8 mouse cellular contexts compared by ENCODE assay signal in genomic region chr7:117380036-117380417, GRCm38 (mm10). TPM values are rescaled to one million over a fixed set of nuclear protein-coding genes. Genes with fewer than 3 reads are reported as not detected.
DNase-seq lines count a peak whose midpoint lies in the region; ATAC-seq and TF ChIP-seq lines count a peak whose summit lies in the region.

No protein-coding gene starts in this region.

- TF ChIP-seq CTCF in bone marrow macrophage, adult 2 months (IDR thresholded peaks at IDR 0.05; ENCODE audit: low read depth, low read length) = no peak
- no peak for TF ChIP-seq CTCF in liver, postnatal 0 days (IDR thresholded peaks at IDR 0.05; ENCODE audit: low read depth)

- DNase-seq in kidney, postnatal 14 days = no peak
- DNase-seq in liver, postnatal 0 days = no peak
- no peak for DNase-seq in urinary bladder, postnatal 4 days (ENCODE audit: low spot score in 2 of 2)
- no peak for DNase-seq in layer of hippocampus, postnatal 14 days (ENCODE audit: low spot score in 2 of 2)
- no peak for DNase-seq in spleen, postnatal 36 days (ENCODE audit: low spot score in 2 of 2)

- no peaks in the 10 kb centered on the region for H3K9me3 ChIP-seq in kidney, embryonic 16.5 days (ENCODE audit: low read length)
- no peaks in the 10 kb centered on the region for H3K9me3 ChIP-seq in heart, embryonic 14.5 days (ENCODE audit: control insufficient read depth, low read length)
- no peaks in the 10 kb centered on the region for H3K9me3 ChIP-seq in liver, postnatal 0 days (ENCODE audit: low read length)

- TF ChIP-seq POLR2A in bone marrow macrophage, adult 2 months (IDR thresholded peaks at IDR 0.05; ENCODE audit: borderline replicate concordance, low read depth, low read length) = no peak

- no peak for ATAC-seq in kidney, embryonic 16.5 days (ENCODE audit: low FRiP score, low TSS enrichment)
- no peak for ATAC-seq in heart, embryonic 14.5 days (ENCODE audit: insufficient number of reproducible peaks, insufficient read depth, low FRiP score, low read depth)
- ATAC-seq in liver, postnatal 0 days = no peak

- no peak for TF ChIP-seq EP300 in liver, postnatal 0 days (IDR thresholded peaks at IDR 0.05; ENCODE audit: low read depth)

- no peak overlapping the region; the same call in 1 of the 2 replicates for H3K27ac ChIP-seq in kidney, embryonic 16.5 days (ENCODE audit: low read length)
- no peak overlapping the region for H3K27ac ChIP-seq in bone marrow macrophage, adult 2 months (ENCODE audit: insufficient read depth, low read depth, low read length)
- H3K27ac ChIP-seq in heart, embryonic 14.5 days (replicated peaks in 1 of 2; ENCODE audit: control insufficient read depth in 1 of 2, insufficient read depth in 1 of 2, low read depth in 2 of 2, low read length in 2 of 2) = no peak overlapping the region
- no peak overlapping the region for H3K27ac ChIP-seq in liver, postnatal 0 days (ENCODE audit: low read depth)

- peak overlapping the region; percentile 87 for H3K9ac ChIP-seq in kidney, embryonic 16.5 days (replicated peaks; ENCODE audit: low read length)
- peak overlapping the region; percentile 85 for H3K9ac ChIP-seq in heart, embryonic 14.5 days (ENCODE audit: low read length)
- no peak overlapping the region; the same call in 1 of the 2 replicates for H3K9ac ChIP-seq in liver, postnatal 0 days (replicated peaks)

- peak overlapping the region; percentile 83 for H3K4me3 ChIP-seq in kidney, embryonic 16.5 days (ENCODE audit: low read length)
- peak overlapping the region; percentile 77 for H3K4me3 ChIP-seq in bone marrow macrophage, adult 2 months (ENCODE audit: insufficient read depth, low read length)
- peak overlapping the region; percentile 65 to 75 for H3K4me3 ChIP-seq in heart, embryonic 14.5 days (ENCODE audit: control insufficient read depth in 1 of 2, insufficient read depth in 1 of 2, low read depth in 1 of 2, low read length in 2 of 2)
- H3K4me3 ChIP-seq in liver, postnatal 0 days (ENCODE audit: low read depth, low read length) = peak overlapping the region; percentile 63

- no peaks in the 10 kb centered on the region; the same call in 1 of the 2 replicates for H3K27me3 ChIP-seq in kidney, embryonic 16.5 days (ENCODE audit: insufficient read depth, low read length)
- H3K27me3 ChIP-seq in heart, embryonic 14.5 days (ENCODE audit: control insufficient read depth, insufficient read depth, low read length) = 0 out of 2 replicates have a peak, but pooled peaks cover 6% of the 10 kb centered on the region
- peaks cover 34% of the 10 kb centered on the region for H3K27me3 ChIP-seq in liver, postnatal 0 days (ENCODE audit: insufficient read depth, low read length)

- H3K36me3 ChIP-seq in kidney, embryonic 16.5 days (ENCODE audit: insufficient read depth, low read length) = no peaks in the 10 kb centered on the region
- no peaks in the 10 kb centered on the region for H3K36me3 ChIP-seq in heart, embryonic 14.5 days (ENCODE audit: control insufficient read depth, insufficient read depth, low read length)
- H3K36me3 ChIP-seq in liver, postnatal 0 days (replicated peaks; ENCODE audit: insufficient read depth, low read length) = no peaks in the 10 kb centered on the region

- H3K4me1 ChIP-seq in kidney, embryonic 16.5 days (ENCODE audit: insufficient read depth, low read length) = peaks cover 41% of the 10 kb centered on the region
- peaks cover 11% of the 10 kb centered on the region for H3K4me1 ChIP-seq in bone marrow macrophage, adult 2 months (ENCODE audit: control insufficient read depth, insufficient read depth, low read length)
- peaks cover 14 to 15% of the 10 kb centered on the region in 2 experiments for H3K4me1 ChIP-seq in heart, embryonic 14.5 days (ENCODE audit: control insufficient read depth in 2 of 2, insufficient read depth in 2 of 2, low read length in 2 of 2)
- peaks cover 5% of the 10 kb centered on the region; the same call in 1 of the 2 replicates for H3K4me1 ChIP-seq in liver, postnatal 0 days (ENCODE audit: insufficient read depth)

- H3K4me2 ChIP-seq in kidney, embryonic 16.5 days (replicated peaks; ENCODE audit: low read depth, low read length) = peak overlapping the region; percentile 89
- peak overlapping the region; percentile 94 for H3K4me2 ChIP-seq in heart, embryonic 14.5 days (ENCODE audit: low read length)
- peak overlapping the region; percentile 83 for H3K4me2 ChIP-seq in liver, postnatal 0 days (ENCODE audit: low read depth, low read length)

- WGBS in kidney, embryonic 16.5 days = 5% methylated on average over 7 of the region's 7 CpGs
- WGBS in heart, embryonic 14.5 days = 3% methylated on average over 7 of the region's 7 CpGs
- 7% methylated on average over 7 of the region's 7 CpGs for WGBS in liver, postnatal 0 days (ENCODE audit: insufficient replicate concordance)

RNA-seq across cellular contexts. Expression of gene Xylt1, which starts 0.8 kb away (rescaled TPM):
- polyA plus RNA-seq in kidney, embryonic 16.5 days (2015; fragmentation: Nextera tagmentation; extraction: Ambion mirVana) = 1.6 and 1.8 TPM in 2 replicates
- polyA plus RNA-seq in bone marrow macrophage, adult 2 months (2012; ENCODE audit: insufficient read depth, insufficient read length, missing spikeins) = 9.6 and 10.5 TPM in 2 replicates
- polyA plus RNA-seq in heart, embryonic 14.5 days (2014; fragmentation: Nextera tagmentation; extraction: Ambion mirVana) = 1.6 and 2.0 TPM in 2 replicates
- polyA plus RNA-seq in liver, postnatal 0 days (2015; fragmentation: Nextera tagmentation; extraction: Ambion mirVana) = 0.20 and 0.31 TPM in 2 replicates
- 10 to 100 TPM; 47.1 to 51.7 TPM for total RNA-seq in layer of hippocampus, postnatal 14 days (2021)
